Mouse (Mus musculus): ENCODE data around the gene Prtg. TPM values are rescaled to one million over a fixed set of nuclear protein-coding genes. Genes with fewer than 3 reads are reported as not detected.

The Prtg gene
- total and polyA plus RNA-seq, 2 experiments from 2014 or later: 0.32 to 0.93 TPM

GRCm38 (mm10) chr9:72879601-72880000 is 72.9 kb downstream of the Prtg start:
- Histone ChIP-seq H3K36me3 (ENCODE audit: insufficient read depth, low read length) (no peaks in the 10 kb centered on the region), H3K27me3 (ENCODE audit: insufficient read depth, low read length) (no peaks in the 10 kb centered on the region), H3K4me1 (ENCODE audit: insufficient read depth, low read length) (0 out of 2 replicates have a peak, but pooled peaks cover 3% of the 10 kb centered on the region), H3K4me3 (ENCODE audit: low read depth, low read length) (no peak overlapping the region), H3K27ac (ENCODE audit: low read depth, low read length) (no peak overlapping the region), H3K4me2 (ENCODE audit: low read depth, low read length, poor library complexity, severe bottlenecking) (no peak overlapping the region), H3K9ac (replicated peaks; ENCODE audit: low read length, poor library complexity, severe bottlenecking) (no peak overlapping the region), H3K9me3 (ENCODE audit: low read length) (no peaks in the 10 kb centered on the region)
- WGBS: 49% methylated on average over 3 of the region's 3 CpGs
- DNase-seq (ENCODE audit: low spot score): no peak
- no peak for TF ChIP-seq CTCF (IDR thresholded peaks at IDR 0.05)
- no peak for ATAC-seq (ENCODE audit: low FRiP score)

- DNase-seq (ENCODE audit: low spot score) (no peak), ATAC-seq (ENCODE audit: low FRiP score) (no peak)
- Histone ChIP-seq H3K36me3 (ENCODE audit: insufficient read depth, low read length) (no peaks in the 10 kb centered on the region), H3K4me3 (ENCODE audit: low read depth, low read length) (no peak overlapping the region), H3K4me2 (ENCODE audit: low read depth, low read length, poor library complexity, severe bottlenecking) (no peak overlapping the region), H3K9me3 (ENCODE audit: low read length) (no peaks in the 10 kb centered on the region), H3K27me3 (ENCODE audit: insufficient read depth, low read length) (no peaks in the 10 kb centered on the region), H3K4me1 (ENCODE audit: insufficient read depth, low read length) (0 out of 2 replicates have a peak, but pooled peaks cover 3% of the 10 kb centered on the region), H3K9ac (replicated peaks; ENCODE audit: low read length, poor library complexity, severe bottlenecking) (no peak overlapping the region), H3K27ac (ENCODE audit: low read depth, low read length) (no peak overlapping the region)
- WGBS: 38% methylated on average over 16 of the region's 16 CpGs
- no peak for TF ChIP-seq CTCF (IDR thresholded peaks at IDR 0.05)
These were observed 73.7 kb downstream of the Prtg start for GRCm38 (mm10) chr9:72880225-72880960.

GRCm38 (mm10) chr9:72881026-72881768 is 74.5 kb downstream of the Prtg start:
- 17% methylated on average over 15 of the region's 15 CpGs for WGBS
- no peak overlapping the region for H3K9ac ChIP-seq (replicated peaks; ENCODE audit: low read length, poor library complexity, severe bottlenecking)
- H3K4me2 ChIP-seq (ENCODE audit: low read depth, low read length, poor library complexity, severe bottlenecking): no peak overlapping the region
- H3K27me3 ChIP-seq (ENCODE audit: insufficient read depth, low read length): no peaks in the 10 kb centered on the region
- H3K9me3 ChIP-seq (ENCODE audit: low read length): no peaks in the 10 kb centered on the region
- peak; percentile 59 for DNase-seq (ENCODE audit: low spot score)
- no peak for TF ChIP-seq CTCF (IDR thresholded peaks at IDR 0.05)
- H3K4me3 ChIP-seq (ENCODE audit: low read depth, low read length): no peak overlapping the region
- no peak overlapping the region for H3K27ac ChIP-seq (ENCODE audit: low read depth, low read length)
- 0 out of 2 replicates have a peak, but pooled peaks cover 3% of the 10 kb centered on the region for H3K4me1 ChIP-seq (ENCODE audit: insufficient read depth, low read length)
- ATAC-seq (ENCODE audit: low FRiP score): no peak
- no peaks in the 10 kb centered on the region for H3K36me3 ChIP-seq (ENCODE audit: insufficient read depth, low read length)

GRCm38 (mm10) chr9:72883940-72884339 is 77.3 kb downstream of the Prtg start:
- H3K9me3 ChIP-seq (ENCODE audit: low read length): no peaks in the 10 kb centered on the region
- no peaks in the 10 kb centered on the region for H3K36me3 ChIP-seq (ENCODE audit: insufficient read depth, low read length)
- TF ChIP-seq CTCF (IDR thresholded peaks at IDR 0.05): peak; percentile 95
- H3K4me2 ChIP-seq (ENCODE audit: low read depth, low read length, poor library complexity, severe bottlenecking): no peak overlapping the region
- no peak overlapping the region for H3K4me3 ChIP-seq (ENCODE audit: low read depth, low read length)
- no peak overlapping the region for H3K27ac ChIP-seq (ENCODE audit: low read depth, low read length)
- 0 out of 2 replicates have a peak, but pooled peaks cover 3% of the 10 kb centered on the region for H3K4me1 ChIP-seq (ENCODE audit: insufficient read depth, low read length)
- peak; percentile 70 for ATAC-seq (ENCODE audit: low FRiP score)
- 18% methylated on average over 3 of the region's 3 CpGs for WGBS
- peak; percentile 80 for DNase-seq (ENCODE audit: low spot score)
- H3K9ac ChIP-seq (replicated peaks; ENCODE audit: low read length, poor library complexity, severe bottlenecking): no peak overlapping the region
- no peaks in the 10 kb centered on the region for H3K27me3 ChIP-seq (ENCODE audit: insufficient read depth, low read length)

- ATAC-seq (ENCODE audit: low FRiP score): no peak
- Histone ChIP-seq H3K36me3 (ENCODE audit: insufficient read depth, low read length) (no peaks in the 10 kb centered on the region), H3K27ac (ENCODE audit: low read depth, low read length) (no peak overlapping the region), H3K4me1 (ENCODE audit: insufficient read depth, low read length) (no peaks in the 10 kb centered on the region), H3K4me2 (ENCODE audit: low read depth, low read length, poor library complexity, severe bottlenecking) (no peak overlapping the region), H3K4me3 (ENCODE audit: low read depth, low read length) (no peak overlapping the region), H3K9me3 (ENCODE audit: low read length) (no peaks in the 10 kb centered on the region), H3K27me3 (ENCODE audit: insufficient read depth, low read length) (no peaks in the 10 kb centered on the region), H3K9ac (replicated peaks; ENCODE audit: low read length, poor library complexity, severe bottlenecking) (no peak overlapping the region)
- TF ChIP-seq CTCF (IDR thresholded peaks at IDR 0.05): peak; percentile 76
- WGBS: 97% methylated on average over 1 of the region's 1 CpGs
- peak; percentile 54 for DNase-seq (ENCODE audit: low spot score)
These were observed 83.1 kb downstream of the Prtg start for GRCm38 (mm10) chr9:72889777-72890176.

Measured in midbrain, postnatal 0 days (tissue).